Mouse (Mus musculus) limb, embryonic 10.5 days (tissue): ENCODE results near the gene Ing5. TPM values are rescaled to one million over a fixed set of nuclear protein-coding genes. Genes with fewer than 3 reads are reported as not detected.
A peak's percentile ranks its signal among the peaks of the same experiment; 100 is the strongest.
"Not testable (repeated sequence)": the region's sequence is repeated elsewhere in the genome, so short reads cannot be mapped to it uniquely, and the experiment has no call there.

Experiments used
- DNase-seq: peaks from one replicate; pipeline ENCODE4 v3.0.0-alpha.2; 2017; ENCODE audit warnings: low spot score
- H3K27ac ChIP-seq: fragments of 300-500 bp; sonication (generic); 2 replicates; pipeline ENCODE4 v1.5.1; 2016; ENCODE audit warnings: mild to moderate bottlenecking
- H3K27me3 ChIP-seq: fragments of 300-500 bp; sonication (generic); 2 replicates; pipeline ENCODE4 v1.6.1; 2016; ENCODE audit warnings: low read depth, mild to moderate bottlenecking; ENCODE audit not compliant: poor library complexity, severe bottlenecking
- H3K36me3 ChIP-seq: fragments of 300-500 bp; sonication (generic); 2 replicates; pipeline ENCODE4 v1.6.1; 2016; ENCODE audit warnings: mild to moderate bottlenecking, moderate library complexity
- H3K4me1 ChIP-seq: fragments of 300-500 bp; sonication (generic); 2 replicates; pipeline ENCODE4 v1.6.1; 2016
- H3K4me3 ChIP-seq: fragments of 300-500 bp; sonication (generic); 2 replicates; pipeline ENCODE4 v1.5.1; 2016; ENCODE audit warnings: mild to moderate bottlenecking, moderate library complexity
- H3K9me3 ChIP-seq: fragments of 300-500 bp; sonication (generic); replicated peaks from 2 replicates; pipeline ENCODE4 v1.6.1; 2016; ENCODE audit warnings: mild to moderate bottlenecking
- WGBS: fragments of 180-500 bp; shearing (Covaris S2); methylation state at CpG from one replicate; pipeline ENCODE4 v1.1.7; 2016; 5-methylcytosine and 5-hydroxymethylcytosine counted together
- polyA plus RNA-seq: library from polyadenylated mRNA; unstranded; fragments of >200 nt; fragmentation: Nextera tagmentation; extraction: Ambion mirVana; gene quantifications from 2 replicates; pipeline ENCODE4 v1.2.1, GENCODE M21; 2016

Gene Ing5
- polyA plus RNA-seq, 1 experiment from 2014 or later = 21.4 TPM

DNA sequence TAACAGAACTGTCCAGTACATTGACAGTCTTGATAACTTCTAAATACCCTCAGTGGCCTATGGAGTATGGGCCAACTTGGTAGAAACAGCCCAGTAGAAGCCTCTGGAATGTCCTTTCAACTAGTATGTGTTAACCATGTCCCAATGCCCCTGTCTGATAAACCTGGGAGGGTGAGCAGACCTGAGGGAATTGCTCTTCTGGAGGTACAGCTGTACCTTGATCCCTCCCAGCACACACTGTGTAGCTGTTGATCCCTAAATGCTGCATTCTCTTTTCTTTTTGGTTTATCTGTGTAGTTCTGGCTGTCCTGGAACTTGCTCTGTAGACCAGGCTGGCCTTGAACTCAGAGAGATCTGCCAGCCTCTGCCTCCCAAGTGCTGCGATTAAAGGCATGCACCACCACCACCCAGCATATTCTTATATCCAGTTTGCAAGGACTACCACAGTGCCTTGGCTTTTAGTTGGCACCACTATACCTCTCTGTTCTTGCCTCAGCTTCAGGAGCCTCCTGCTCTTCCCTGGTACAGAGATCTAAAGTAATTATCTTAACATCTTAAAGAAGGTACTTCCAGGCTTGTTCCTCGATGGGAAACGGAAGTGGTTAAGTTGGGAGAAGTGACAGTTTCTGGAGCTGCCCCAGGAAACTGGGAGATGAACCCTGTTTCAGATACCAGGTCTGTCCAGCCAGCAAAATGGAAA, 20.2 kb downstream of the Ing5 start:
- WGBS = 78% methylated on average over 3 of the region's 3 CpGs
- Histone ChIP-seq H3K27me3 (no peaks in the 10 kb centered on the region), H3K4me3 (no peak overlapping the region), H3K9me3 (no peaks in the 10 kb centered on the region), H3K4me1 (peaks cover 18% of the 10 kb centered on the region), H3K36me3 (peaks cover 32% of the 10 kb centered on the region), H3K27ac (peak overlapping the region; percentile 92)
- DNase-seq = no peak

DNA sequence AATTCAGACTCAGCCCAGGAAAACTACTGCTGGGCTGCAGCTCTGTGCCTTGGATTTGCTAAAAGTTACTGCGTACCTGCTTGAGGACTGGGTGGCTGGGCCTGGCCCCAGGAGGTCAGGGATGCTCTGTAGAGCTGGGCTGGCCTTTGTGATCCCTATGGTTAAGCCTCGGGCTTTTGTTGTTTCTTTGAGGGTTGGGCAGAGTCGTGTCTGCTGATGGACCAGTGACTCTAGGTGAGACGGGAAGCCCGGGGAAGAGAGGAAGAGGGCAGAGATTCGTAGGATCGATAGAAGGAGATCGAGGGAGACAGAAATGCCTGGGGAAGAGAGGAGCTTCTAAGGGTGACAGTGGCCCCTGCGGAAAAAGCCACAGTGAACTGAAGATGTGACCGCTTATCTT, 20.8 kb downstream of the Ing5 start, which contains the start of gene D2hgdh:
Gene D2hgdh (plus strand): TSS at position 301 of the 400 bp plus-strand sequence.
- Histone ChIP-seq H3K36me3 (peaks cover 25% of the 10 kb centered on the region), H3K9me3 (no peaks in the 10 kb centered on the region), H3K4me1 (peaks cover 18% of the 10 kb centered on the region), H3K27me3 (no peaks in the 10 kb centered on the region), H3K27ac (peak within 1 kb of the TSS; percentile 92), H3K4me3 (peak within 1 kb of the TSS; percentile 73)
- DNase-seq = no peak
- WGBS = 9% methylated on average over 10 of the region's 10 CpGs

DNA sequence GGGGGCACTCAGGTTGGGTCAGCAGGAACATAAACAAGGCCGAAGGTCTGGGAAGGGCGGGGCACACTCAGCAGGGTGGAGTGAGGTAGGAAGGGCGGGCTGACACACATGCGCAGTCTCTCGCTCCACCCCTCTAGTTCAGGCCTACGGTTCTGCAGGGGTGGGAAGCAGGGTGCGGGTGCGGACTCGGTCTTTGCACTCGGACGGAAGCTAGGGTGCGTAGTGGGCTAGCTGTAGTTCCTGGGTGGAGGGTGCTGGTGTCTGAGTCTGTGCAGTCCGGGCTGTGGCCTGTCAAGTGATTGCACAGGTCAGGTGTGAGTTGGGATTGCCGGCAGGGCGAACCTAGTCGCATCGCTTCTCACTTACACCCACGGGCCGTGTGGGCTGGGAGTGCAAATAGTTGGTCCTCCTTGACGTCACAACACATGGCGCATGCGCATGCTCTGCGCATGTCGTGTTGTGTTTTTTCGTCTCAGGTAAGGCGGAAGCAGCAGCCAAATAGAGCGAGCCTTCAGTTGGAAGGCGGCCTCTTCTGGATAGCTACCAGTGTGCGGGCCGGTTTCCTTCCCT, 21.4 kb downstream of the Ing5 start:
- Histone ChIP-seq H3K27me3 (no peaks in the 10 kb centered on the region), H3K4me3 (peak overlapping the region; percentile 73), H3K4me1 (peaks cover 18% of the 10 kb centered on the region), H3K36me3 (peaks cover 21% of the 10 kb centered on the region), H3K27ac (peak overlapping the region; percentile 92), H3K9me3 (no peaks in the 10 kb centered on the region)
- 0% methylated on average over 30 of the region's 30 CpGs for WGBS
- DNase-seq = peak; percentile 93

DNA sequence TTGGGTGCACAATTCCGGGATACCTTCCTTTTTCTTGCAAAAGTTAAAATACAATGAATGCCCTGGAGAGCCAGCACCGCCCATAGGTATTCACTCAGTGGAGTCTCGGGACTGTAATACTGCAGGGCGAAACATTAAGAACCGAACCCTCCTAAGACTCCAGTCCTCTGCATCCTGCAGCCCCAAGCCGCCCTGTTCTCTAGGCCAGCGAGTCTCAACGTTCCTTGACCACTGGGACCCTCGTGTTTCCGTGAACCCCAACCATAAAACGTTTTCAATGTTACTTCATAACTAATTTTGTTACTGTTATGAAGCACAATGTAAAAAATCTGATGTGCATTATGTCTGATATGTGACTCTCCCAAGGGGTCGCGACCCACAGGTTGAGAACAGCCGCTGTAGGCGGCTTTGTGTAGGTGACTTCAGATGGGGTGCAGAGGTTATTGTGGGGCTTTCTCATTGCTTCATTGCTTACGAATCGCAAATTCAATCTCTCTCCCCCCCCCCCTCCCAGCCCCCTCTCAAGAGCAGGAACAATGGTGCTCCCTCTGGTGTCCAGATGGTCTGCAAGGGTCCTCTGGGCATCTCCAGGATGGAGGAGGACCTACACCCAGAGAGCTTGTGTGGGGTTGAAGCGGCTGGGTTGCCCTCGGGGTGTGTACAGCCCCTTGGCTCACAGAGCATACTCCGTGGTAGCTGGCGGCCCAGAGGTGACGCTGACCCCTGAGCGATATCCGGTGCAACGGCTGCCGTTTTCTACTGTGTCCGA, 22.2 kb downstream of the Ing5 start:
- peak overlapping the region; percentile 92 for H3K27ac ChIP-seq
- DNase-seq = no peak
- 48% methylated on average over 27 of the region's 27 CpGs for WGBS

DNA sequence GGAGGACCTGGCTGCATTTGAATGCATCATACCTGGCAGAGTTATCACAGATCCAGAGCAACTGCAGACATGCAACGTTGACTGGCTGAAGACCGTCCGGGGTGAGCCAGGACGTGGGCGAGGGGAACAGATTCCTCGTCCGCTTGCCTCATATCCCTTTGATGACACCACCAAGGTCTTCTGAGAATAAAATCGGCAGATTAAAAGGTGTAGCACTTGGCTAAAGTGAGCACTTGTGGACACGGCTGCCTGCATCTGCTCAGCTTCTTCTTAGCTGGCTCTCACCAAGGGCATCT, 22.7 kb downstream of the Ing5 start:
- H3K4me3 ChIP-seq = no peak overlapping the region
- H3K27ac ChIP-seq = no peak overlapping the region
- H3K4me1 ChIP-seq = peaks cover 18% of the 10 kb centered on the region
- no peak for DNase-seq
- peaks cover 8% of the 10 kb centered on the region for H3K36me3 ChIP-seq
- no peaks in the 10 kb centered on the region for H3K27me3 ChIP-seq
- no peaks in the 10 kb centered on the region for H3K9me3 ChIP-seq
- 97% methylated on average over 9 of the region's 9 CpGs for WGBS

More for the DNA sequence above, 22.2 kb downstream of the Ing5 start:
- H3K36me3 ChIP-seq = peaks cover 14% of the 10 kb centered on the region
- H3K9me3 ChIP-seq = no peaks in the 10 kb centered on the region
- no peaks in the 10 kb centered on the region for H3K27me3 ChIP-seq
- H3K4me3 ChIP-seq = peak overlapping the region; percentile 73
- peaks cover 18% of the 10 kb centered on the region for H3K4me1 ChIP-seq

DNA sequence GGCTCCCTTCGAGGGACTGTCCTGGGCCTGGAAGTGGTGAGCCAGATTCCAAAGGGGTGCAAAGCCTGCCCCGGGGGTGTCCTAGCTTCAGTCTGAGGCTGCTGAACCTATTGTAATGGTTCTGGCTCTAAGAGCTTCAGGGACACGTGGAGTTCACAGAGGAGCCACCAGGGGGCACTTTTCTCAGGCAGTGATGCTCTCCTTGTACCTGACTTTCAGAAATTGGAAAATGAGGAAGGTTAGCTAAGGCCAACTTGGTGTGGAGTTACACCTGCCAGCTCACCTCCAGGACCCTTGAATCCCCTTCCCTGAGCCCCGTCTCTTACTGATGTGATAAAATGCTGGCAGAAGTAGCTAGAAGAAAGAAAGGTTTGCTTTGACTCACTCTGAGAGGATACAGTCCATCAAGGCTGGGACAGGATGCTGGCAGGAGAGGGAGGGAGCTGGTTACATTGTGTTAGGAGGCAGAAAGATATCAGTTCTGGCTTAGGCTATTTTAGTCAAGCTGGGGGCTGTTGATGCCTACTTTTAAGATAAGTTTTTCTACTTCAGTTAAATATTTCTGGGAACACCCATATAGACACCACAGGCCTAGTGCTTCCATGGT, 29.1 kb downstream of the Ing5 start:
- not testable (repeated sequence) for DNase-seq, H3K27ac ChIP-seq, H3K9me3 ChIP-seq, H3K4me1 ChIP-seq, H3K27me3 ChIP-seq, H3K4me3 ChIP-seq
- peaks cover 28% of the 10 kb centered on the region for H3K36me3 ChIP-seq
- 83% methylated on average over 2 of the region's 4 CpGs for WGBS

DNA sequence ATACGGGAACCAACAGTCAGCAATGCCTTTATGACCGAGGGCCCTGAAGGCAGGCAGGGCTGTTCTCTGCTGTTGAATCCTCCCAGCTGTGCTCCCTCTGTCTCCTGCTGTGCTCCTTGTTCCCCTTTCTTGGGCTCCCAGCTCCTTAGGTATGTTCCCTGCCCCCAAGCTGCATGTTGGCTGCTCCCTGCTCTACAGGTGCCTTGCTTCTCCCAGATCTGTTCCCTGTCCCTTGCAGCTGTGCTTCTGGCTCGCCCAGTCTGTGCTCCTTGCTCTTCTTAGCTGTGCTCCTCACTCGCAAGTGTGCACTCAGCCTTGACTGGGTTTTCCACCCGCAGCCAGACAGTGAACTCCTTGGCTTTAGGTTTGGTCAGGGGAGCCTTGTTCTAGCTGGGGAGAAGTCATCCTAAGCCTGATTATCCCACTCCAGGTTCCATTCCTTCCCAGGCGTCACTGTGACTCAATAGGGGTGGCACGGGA, 30.9 kb downstream of the Ing5 start:
- Histone ChIP-seq H3K4me3 (no peak overlapping the region), H3K9me3 (no peaks in the 10 kb centered on the region), H3K4me1 (no peaks in the 10 kb centered on the region), H3K27ac (no peak overlapping the region), H3K27me3 (no peaks in the 10 kb centered on the region), H3K36me3 (peaks cover 32% of the 10 kb centered on the region)
- 89% methylated on average over 7 of the region's 7 CpGs for WGBS
- DNase-seq = no peak

DNA sequence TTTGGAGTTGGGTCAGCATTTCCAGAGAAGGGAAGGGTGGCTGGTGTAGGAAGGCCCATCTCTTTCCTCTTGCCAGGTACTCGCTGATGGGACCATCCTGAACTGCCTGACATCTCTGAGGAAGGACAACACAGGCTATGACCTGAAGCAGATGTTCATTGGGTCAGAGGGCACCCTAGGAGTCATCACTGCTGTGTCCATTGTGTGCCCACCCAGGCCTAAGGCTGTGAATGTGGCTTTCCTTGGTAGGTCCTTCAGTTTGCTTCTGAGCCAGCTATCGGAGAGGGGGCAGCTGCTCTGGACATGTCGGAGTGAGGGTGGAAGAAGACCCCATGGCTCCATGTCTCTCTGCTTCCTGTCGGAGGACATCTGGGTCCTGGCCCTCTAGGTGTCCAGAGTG, 31.4 kb downstream of the Ing5 start:
- Histone ChIP-seq H3K27me3 (no peaks in the 10 kb centered on the region), H3K4me1 (no peaks in the 10 kb centered on the region), H3K9me3 (no peaks in the 10 kb centered on the region), H3K4me3 (no peak overlapping the region), H3K27ac (no peak overlapping the region), H3K36me3 (peaks cover 30% of the 10 kb centered on the region)
- WGBS = 89% methylated on average over 4 of the region's 4 CpGs
- DNase-seq = no peak

DNA sequence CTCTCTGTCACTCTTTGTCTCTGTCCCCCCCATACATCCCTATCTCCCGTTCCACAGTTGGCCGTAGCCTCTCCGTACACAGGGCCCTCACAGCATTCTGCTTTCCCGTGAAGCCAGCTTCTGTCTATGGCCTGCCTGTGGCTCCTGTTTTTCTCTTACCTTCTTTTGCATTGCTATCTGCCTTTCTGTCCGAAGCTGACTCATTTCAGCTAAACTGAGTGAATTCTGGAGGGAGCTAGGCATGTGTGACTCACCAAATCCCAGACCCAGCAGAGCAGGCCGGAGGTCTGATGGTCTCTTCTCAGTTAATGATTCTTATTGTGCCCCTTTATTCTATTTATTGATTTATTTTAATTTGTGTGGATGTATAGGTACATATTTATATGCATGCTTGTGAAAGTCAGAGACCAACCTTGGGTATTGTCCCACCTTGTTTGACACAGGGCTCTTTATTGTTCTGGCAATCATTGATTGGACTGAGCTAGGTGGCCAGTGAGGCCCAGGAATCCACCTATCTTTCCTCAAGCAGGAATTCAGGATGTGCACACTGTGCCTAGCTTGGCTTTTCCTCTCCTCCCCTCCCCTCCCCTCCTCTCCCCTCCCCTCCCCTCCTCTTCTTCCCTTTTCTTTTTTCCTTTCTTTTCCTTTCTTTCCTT, 32.2 kb downstream of the Ing5 start:
- Histone ChIP-seq H3K4me1 (no peaks in the 10 kb centered on the region), H3K9me3 (no peaks in the 10 kb centered on the region), H3K4me3 (no peak overlapping the region), H3K27me3 (no peaks in the 10 kb centered on the region), H3K36me3 (peaks cover 30% of the 10 kb centered on the region), H3K27ac (no peak overlapping the region)
- DNase-seq = no peak
- 92% methylated on average over 6 of the region's 6 CpGs for WGBS

DNA sequence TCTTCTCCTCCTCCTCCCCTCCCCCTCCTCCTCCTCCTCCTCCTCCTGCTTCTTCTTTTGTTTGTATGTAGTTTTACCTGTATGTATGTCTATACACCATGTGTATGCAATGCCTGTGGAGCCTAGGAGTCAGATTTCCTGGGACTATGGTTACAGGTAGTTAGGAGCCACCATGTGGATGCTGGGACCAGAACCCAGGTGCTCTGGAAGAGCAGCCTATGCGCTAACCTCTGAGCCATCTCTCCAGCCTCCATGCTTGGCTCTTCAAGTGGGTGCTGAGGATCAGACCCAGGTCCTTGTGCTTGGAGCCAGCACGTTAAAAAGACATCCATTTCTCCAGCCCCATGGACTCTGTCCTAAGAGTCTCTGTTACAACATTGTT, 32.8 kb downstream of the Ing5 start:
- no peaks in the 10 kb centered on the region for H3K9me3 ChIP-seq
- no peak overlapping the region for H3K27ac ChIP-seq
- H3K4me1 ChIP-seq = no peaks in the 10 kb centered on the region
- no peak overlapping the region for H3K4me3 ChIP-seq
- WGBS = 89% methylated on average over 2 of the region's 2 CpGs
- no peak for DNase-seq
- H3K27me3 ChIP-seq = no peaks in the 10 kb centered on the region
- H3K36me3 ChIP-seq = peaks cover 30% of the 10 kb centered on the region

DNA sequence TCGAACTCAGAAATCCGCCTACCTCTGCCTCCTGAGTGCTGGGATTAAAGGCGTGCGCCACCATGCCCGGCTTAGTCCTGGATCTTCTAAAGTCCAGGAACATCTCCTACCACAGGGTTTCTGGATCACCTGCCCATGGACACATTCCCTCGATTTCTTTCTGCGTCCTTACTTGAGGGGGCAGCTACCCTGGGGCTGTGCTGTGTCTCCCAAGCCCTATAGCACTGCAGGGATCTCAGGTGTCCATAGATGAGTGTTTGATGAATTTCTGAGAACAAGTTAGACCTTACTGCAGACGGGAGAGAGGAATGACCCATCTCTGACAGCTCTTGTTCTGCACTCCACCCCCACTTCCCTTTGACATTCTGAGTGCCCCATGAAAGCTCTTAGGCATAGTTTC, 33.6 kb downstream of the Ing5 start:
- no peak overlapping the region for H3K4me3 ChIP-seq
- no peak for DNase-seq
- H3K27me3 ChIP-seq = no peaks in the 10 kb centered on the region
- no peak overlapping the region for H3K27ac ChIP-seq
- H3K9me3 ChIP-seq = no peaks in the 10 kb centered on the region
- no peaks in the 10 kb centered on the region for H3K4me1 ChIP-seq
- H3K36me3 ChIP-seq = peaks cover 30% of the 10 kb centered on the region
- 90% methylated on average over 8 of the region's 8 CpGs for WGBS

DNA sequence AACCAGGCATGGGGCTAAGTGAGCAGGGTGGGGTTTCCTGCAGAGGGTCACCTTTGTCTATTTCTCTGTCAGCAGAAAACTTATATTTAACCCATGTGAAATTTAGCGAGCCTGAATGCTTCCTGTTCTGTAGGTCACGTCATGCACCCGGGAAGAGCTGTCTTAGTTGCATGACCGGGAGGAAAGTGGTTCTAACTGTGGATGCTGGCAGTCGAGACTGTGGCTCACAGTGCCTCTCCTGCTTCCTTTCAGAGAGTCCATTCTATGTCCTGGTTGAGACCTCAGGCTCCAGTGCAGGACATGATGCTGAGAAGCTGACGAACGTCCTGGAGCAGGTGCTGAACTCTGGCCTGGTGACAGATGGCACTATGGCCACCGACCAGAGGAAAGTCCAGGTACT, 34.8 kb downstream of the Ing5 start:
- H3K36me3 ChIP-seq = peaks cover 30% of the 10 kb centered on the region
- H3K27me3 ChIP-seq, H3K4me1 ChIP-seq, DNase-seq, H3K9me3 ChIP-seq, H3K27ac ChIP-seq, H3K4me3 ChIP-seq: not testable (repeated sequence)
- 92% methylated on average over 8 of the region's 8 CpGs for WGBS
